Mouse (Mus musculus): ENCODE results near the gene Naxe. TPM values are rescaled to one million over a fixed set of nuclear protein-coding genes. Genes with fewer than 3 reads are reported as not detected.

Naxe gene
- 179 and 185 TPM in 2 replicates for polyA plus RNA-seq (2016; fragmentation: Nextera tagmentation; extraction: Ambion mirVana)

DNA sequence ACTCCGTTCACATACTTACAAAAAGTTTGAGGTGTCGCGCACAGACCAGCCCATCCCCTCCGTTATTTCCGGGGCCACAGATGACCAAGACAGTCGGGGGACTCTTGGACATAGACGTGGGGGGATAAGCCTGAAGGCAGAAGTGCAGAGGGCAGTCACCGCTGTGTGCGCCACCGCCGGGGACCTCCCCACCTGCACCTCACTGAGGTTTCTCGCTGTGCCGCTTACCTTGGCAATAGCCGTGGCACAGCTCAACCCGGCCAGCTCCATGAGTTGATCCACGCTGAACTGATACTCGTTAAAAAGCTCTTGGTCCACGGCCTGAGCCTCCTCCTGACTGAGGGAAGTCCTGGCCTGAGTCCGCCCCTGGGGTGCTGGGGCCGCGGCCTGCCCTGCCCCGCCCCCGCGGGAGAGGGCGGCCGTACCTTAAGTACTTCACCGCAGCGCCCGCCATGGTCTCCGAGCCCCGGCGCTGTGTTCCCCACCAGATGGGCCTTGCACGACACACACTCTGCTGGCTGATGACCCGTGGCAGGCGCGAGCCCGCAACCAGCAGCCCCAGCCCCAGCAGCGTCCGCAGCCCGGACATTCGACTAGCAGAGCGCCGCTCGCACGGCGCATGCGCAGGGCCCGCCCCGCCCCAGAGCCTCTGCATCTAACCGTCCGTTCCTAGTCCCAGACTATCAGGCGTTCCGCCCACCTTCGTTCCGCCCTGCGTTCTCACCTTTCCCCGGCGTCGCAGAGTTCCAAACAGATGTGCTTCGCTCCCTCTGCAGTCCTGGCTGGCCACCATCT, at the start of gene Naxe:
Naxe (minus strand) TSS at position 594 of the 795 bp plus-strand sequence.
- H3K4me2 ChIP-seq, result peak within 1 kb of the TSS; percentile 87
- H3K36me3 ChIP-seq, result peaks cover 40% of the 10 kb centered on the region
- peak within 1 kb of the TSS; percentile 91 for H3K9ac ChIP-seq (replicated peaks)
- ATAC-seq (ENCODE audit: insufficient number of reproducible peaks, insufficient read depth, low FRiP score, low TSS enrichment, low read depth), result peak; percentile 93
- H3K4me3 ChIP-seq (replicated peaks), result peak within 1 kb of the TSS; percentile 91
- WGBS, result 2% methylated on average over 60 of the region's 60 CpGs
- H3K9me3 ChIP-seq, result no peaks in the 10 kb centered on the region
- H3K27me3 ChIP-seq, result no peaks in the 10 kb centered on the region
- peaks cover 13% of the 10 kb centered on the region for H3K4me1 ChIP-seq (replicated peaks)
- H3K27ac ChIP-seq, result peak within 1 kb of the TSS; percentile 84

DNA sequence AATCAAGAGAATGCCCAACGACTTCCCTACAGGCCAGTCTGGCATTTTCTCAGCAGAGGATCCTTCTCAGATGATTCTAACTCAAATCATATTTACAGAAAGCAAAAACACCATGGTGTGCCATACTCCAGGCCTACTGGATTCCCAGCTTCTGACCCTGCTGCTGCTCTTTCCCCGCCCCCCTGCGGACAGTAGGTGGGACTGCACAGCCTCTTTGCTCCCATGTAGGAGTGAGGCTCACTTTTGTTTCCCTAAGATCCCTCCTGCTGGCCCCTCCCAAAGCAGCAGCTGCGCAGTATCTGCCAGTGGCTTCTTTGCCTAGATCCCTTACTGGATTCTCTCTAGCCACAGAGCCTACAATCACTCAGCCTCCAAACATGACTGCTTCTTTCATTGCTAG, 47.8 kb upstream of the Naxe start:
- no peaks in the 10 kb centered on the region for H3K4me1 ChIP-seq (replicated peaks)
- no peak overlapping the region for H3K27ac ChIP-seq
- H3K36me3 ChIP-seq, result peaks cover 96% of the 10 kb centered on the region
- no peak for ATAC-seq (ENCODE audit: insufficient number of reproducible peaks, insufficient read depth, low FRiP score, low TSS enrichment, low read depth)
- no peaks in the 10 kb centered on the region for H3K27me3 ChIP-seq
- H3K4me2 ChIP-seq, result no peak overlapping the region
- no peak overlapping the region for H3K9ac ChIP-seq (replicated peaks)
- no peak overlapping the region for H3K4me3 ChIP-seq (replicated peaks)
- 90% methylated on average over 4 of the region's 4 CpGs for WGBS
- H3K9me3 ChIP-seq, result no peaks in the 10 kb centered on the region

DNA sequence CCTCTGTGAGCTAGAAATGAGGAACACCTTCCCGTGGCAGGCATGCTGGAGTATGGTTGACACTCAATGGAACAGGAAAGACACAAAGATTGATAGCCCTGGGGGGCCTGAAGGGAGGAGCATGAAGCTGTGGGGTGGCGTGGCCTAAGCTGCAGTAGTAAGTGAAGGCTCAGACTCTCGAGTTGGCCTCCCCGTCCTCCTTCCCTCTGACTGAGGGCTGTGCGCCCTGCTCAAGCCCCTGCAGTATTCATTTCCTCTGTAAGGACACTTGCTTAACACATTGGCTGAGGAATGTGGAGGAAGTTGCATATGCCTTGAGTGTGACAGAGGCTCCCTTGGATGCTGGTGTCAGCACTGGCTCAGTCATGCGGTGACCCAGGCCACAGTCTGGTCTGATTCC, 44.3 kb upstream of the Naxe start:
- Histone ChIP-seq H3K9me3 (no peaks in the 10 kb centered on the region), H3K4me2 (no peak overlapping the region), H3K4me3 (replicated peaks) (no peak overlapping the region), H3K27ac (0 out of 2 replicates have a peak overlapping the region, but pooled peaks have one; percentile 41), H3K36me3 (peaks cover 93% of the 10 kb centered on the region), H3K4me1 (replicated peaks) (no peaks in the 10 kb centered on the region), H3K27me3 (no peaks in the 10 kb centered on the region), H3K9ac (replicated peaks) (no peak overlapping the region)
- no peak for ATAC-seq (ENCODE audit: insufficient number of reproducible peaks, insufficient read depth, low FRiP score, low TSS enrichment, low read depth)
- WGBS, result 80% methylated on average over 6 of the region's 6 CpGs

DNA sequence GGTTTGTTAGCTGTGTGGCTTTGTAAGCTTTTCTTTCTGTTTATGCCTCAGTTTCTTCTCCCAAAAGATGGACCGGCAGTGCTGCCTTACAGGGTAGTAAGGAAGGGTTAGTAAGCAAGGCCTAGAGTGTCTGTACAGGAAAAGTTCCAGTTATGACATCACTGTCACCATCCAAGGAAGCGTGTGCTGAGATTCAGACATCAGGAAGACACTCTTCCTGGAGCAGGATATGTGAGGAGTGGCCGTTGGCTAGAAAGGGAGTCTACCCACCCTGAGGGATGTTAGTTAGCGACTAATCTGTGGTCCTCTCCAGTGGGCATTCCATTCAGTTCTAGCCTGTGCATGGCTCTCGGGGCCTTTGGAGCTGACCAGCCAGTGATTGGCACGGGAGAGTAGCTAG, 43.9 kb upstream of the Naxe start:
- 86% methylated on average over 6 of the region's 6 CpGs for WGBS
- H3K4me1 ChIP-seq (replicated peaks), result no peaks in the 10 kb centered on the region
- no peaks in the 10 kb centered on the region for H3K27me3 ChIP-seq
- no peak overlapping the region for H3K4me2 ChIP-seq
- H3K4me3 ChIP-seq (replicated peaks), result no peak overlapping the region
- H3K9ac ChIP-seq (replicated peaks), result no peak overlapping the region
- H3K27ac ChIP-seq, result 0 out of 2 replicates have a peak overlapping the region, but pooled peaks have one; percentile 41
- H3K36me3 ChIP-seq, result peaks cover 92% of the 10 kb centered on the region
- no peaks in the 10 kb centered on the region for H3K9me3 ChIP-seq
- ATAC-seq (ENCODE audit: insufficient number of reproducible peaks, insufficient read depth, low FRiP score, low TSS enrichment, low read depth), result no peak

DNA sequence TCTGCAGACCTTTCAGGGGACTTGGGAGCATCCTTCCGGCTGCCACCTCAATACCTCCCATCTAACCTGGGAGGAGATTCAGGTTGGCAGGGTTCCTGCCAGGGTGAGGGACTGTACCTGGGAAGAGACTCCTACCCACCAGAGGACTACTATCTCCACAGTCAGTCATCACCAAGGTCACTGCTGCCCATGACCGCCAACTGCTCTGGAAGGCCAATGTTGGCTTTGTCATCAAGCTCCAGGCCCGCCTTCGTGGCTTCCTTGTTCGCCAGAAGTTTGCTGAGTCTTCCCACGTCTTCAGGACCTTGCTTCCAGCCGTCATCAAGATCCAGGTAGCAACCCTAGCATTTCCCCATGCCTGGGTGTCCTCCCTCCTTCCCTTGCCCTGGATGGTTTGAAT, 43.4 kb upstream of the Naxe start:
- H3K9me3 ChIP-seq, result no peaks in the 10 kb centered on the region
- no peak overlapping the region for H3K4me2 ChIP-seq
- WGBS, result 97% methylated on average over 7 of the region's 7 CpGs
- H3K27ac ChIP-seq, result no peak overlapping the region
- no peaks in the 10 kb centered on the region for H3K27me3 ChIP-seq
- no peak overlapping the region for H3K4me3 ChIP-seq (replicated peaks)
- H3K9ac ChIP-seq (replicated peaks), result no peak overlapping the region
- ATAC-seq (ENCODE audit: insufficient number of reproducible peaks, insufficient read depth, low FRiP score, low TSS enrichment, low read depth), result no peak
- no peaks in the 10 kb centered on the region for H3K4me1 ChIP-seq (replicated peaks)
- peaks cover 93% of the 10 kb centered on the region for H3K36me3 ChIP-seq

DNA sequence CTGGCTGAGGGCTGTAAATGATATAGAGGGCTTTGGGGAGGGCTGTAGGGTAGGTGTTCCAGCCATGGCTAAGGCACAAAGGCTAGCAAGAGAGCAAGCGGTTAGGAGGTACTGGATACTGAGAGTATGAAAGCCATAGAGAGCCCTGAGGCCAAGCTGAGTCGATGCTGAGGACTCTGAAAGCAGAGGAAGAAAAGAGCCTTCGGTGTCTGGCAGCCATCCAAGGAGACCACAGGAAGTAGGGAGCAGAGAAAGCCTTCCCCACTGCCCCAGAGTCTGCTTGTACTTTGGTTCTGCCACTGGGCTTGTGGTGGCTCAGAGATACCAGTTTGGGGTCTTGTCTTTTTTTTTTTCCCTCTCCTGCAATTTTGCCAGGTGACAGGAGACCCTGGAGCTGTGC, 42.0 kb upstream of the Naxe start:
- Histone ChIP-seq H3K4me1 (replicated peaks) (no peaks in the 10 kb centered on the region), H3K4me3 (replicated peaks) (no peak overlapping the region), H3K9me3 (no peaks in the 10 kb centered on the region), H3K4me2 (no peak overlapping the region), H3K36me3 (peaks cover 87% of the 10 kb centered on the region), H3K9ac (replicated peaks) (no peak overlapping the region), H3K27me3 (no peaks in the 10 kb centered on the region), H3K27ac (no peak overlapping the region)
- no peak for ATAC-seq (ENCODE audit: insufficient number of reproducible peaks, insufficient read depth, low FRiP score, low TSS enrichment, low read depth)
- 91% methylated on average over 3 of the region's 3 CpGs for WGBS

DNA sequence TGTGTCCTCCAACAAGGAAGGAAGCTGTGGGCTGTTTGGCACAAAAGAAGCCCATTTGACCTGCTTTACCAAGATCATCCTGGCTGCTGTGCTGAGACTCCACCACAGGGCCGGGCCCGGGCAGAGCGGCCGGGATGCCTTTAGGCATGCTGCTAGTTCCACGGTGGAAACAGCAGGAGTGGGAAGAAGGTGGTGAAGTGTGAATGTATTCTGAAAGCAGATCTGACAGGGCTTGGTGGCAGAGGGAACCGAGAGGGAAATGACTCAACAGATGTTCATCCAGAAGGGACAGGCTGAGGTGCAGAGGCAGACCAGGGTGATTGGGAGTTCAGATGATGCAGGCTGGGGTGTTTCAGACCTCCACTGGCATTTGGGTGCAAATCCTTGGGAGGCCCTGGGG, 39.4 kb upstream of the Naxe start:
- Histone ChIP-seq H3K4me1 (replicated peaks) (no peaks in the 10 kb centered on the region), H3K9me3 (no peaks in the 10 kb centered on the region), H3K36me3 (peaks cover 87% of the 10 kb centered on the region), H3K9ac (replicated peaks) (no peak overlapping the region), H3K27ac (no peak overlapping the region), H3K27me3 (no peaks in the 10 kb centered on the region), H3K4me3 (replicated peaks) (no peak overlapping the region), H3K4me2 (no peak overlapping the region)
- 83% methylated on average over 6 of the region's 6 CpGs for WGBS
- no peak for ATAC-seq (ENCODE audit: insufficient number of reproducible peaks, insufficient read depth, low FRiP score, low TSS enrichment, low read depth)

DNA sequence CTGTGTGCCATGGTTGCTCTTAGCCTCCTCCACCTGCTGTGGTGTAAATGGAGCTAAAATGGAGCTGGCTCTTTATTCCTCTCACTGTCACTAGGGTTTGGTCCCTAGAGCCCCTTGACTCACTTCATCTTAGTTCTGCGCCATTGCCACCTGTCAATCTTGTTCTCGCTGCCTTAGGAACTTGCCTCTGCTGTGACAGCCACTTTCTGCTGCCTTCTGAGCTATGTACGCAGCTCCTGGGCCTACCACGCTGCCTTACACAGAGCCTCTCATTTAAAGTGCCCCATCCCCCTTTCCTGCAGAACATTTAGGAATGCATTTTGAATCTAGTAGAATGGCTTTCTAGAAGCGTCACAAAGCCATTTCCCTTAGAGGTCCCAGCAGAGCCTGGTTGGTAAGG, 35.8 kb upstream of the Naxe start:
- Histone ChIP-seq H3K9me3 (no peaks in the 10 kb centered on the region), H3K27ac (no peak overlapping the region), H3K4me3 (replicated peaks) (no peak overlapping the region), H3K27me3 (no peaks in the 10 kb centered on the region), H3K4me2 (no peak overlapping the region), H3K36me3 (peaks cover 92% of the 10 kb centered on the region), H3K9ac (replicated peaks) (no peak overlapping the region), H3K4me1 (replicated peaks) (no peaks in the 10 kb centered on the region)
- WGBS, result 94% methylated on average over 5 of the region's 5 CpGs
- no peak for ATAC-seq (ENCODE audit: insufficient number of reproducible peaks, insufficient read depth, low FRiP score, low TSS enrichment, low read depth)

DNA sequence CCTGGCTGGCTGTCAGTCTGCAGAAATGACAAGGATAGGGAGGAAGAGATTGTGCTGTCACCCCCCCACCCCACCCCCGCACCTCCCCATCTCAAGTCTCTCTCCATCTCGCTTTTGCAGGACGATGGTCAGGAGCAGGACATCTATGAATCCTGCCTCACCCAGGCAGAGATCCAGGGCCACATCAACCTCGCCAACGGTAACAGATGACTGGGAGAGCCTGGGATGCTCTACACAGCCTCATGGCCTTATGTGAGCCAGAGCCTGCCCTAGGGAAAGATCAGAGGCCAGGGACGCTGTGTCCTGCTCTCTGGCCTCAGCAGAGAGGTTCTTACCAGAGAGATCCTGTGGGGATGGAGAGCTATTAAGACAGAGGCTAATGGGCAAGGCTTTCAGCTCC, 32.3 kb upstream of the Naxe start:
- Histone ChIP-seq H3K4me2 (no peak overlapping the region), H3K36me3 (peaks cover 89% of the 10 kb centered on the region), H3K27ac (no peak overlapping the region), H3K4me3 (replicated peaks) (no peak overlapping the region), H3K9ac (replicated peaks) (no peak overlapping the region), H3K27me3 (no peaks in the 10 kb centered on the region), H3K4me1 (replicated peaks) (no peaks in the 10 kb centered on the region), H3K9me3 (no peaks in the 10 kb centered on the region)
- no peak for ATAC-seq (ENCODE audit: insufficient number of reproducible peaks, insufficient read depth, low FRiP score, low TSS enrichment, low read depth)
- 91% methylated on average over 6 of the region's 6 CpGs for WGBS

DNA sequence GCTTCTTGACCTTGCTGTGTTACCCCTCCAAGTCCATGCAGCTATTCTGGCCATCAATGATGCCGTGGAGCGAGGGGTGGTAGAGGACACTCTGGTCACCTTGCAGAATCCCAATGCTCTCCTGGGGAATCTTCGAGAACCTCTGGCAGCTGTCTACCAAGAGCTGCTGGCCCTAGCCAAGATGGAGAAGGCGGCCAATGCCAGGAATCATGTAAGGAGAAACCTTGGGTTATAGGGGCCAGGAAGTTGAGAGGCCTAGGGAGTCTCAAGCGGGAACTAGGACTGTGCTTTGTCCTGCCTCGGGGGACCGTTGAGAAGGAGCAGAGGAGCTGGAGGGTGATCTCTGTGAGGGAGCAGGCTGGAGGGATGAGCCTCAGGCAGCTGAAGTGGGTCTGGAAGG, 31.8 kb upstream of the Naxe start:
- no peaks in the 10 kb centered on the region for H3K9me3 ChIP-seq
- peaks cover 85% of the 10 kb centered on the region for H3K36me3 ChIP-seq
- no peak overlapping the region for H3K27ac ChIP-seq
- H3K27me3 ChIP-seq, result no peaks in the 10 kb centered on the region
- H3K4me1 ChIP-seq (replicated peaks), result no peaks in the 10 kb centered on the region
- no peak for ATAC-seq (ENCODE audit: insufficient number of reproducible peaks, insufficient read depth, low FRiP score, low TSS enrichment, low read depth)
- WGBS, result 93% methylated on average over 7 of the region's 7 CpGs
- H3K9ac ChIP-seq (replicated peaks), result no peak overlapping the region
- no peak overlapping the region for H3K4me2 ChIP-seq
- no peak overlapping the region for H3K4me3 ChIP-seq (replicated peaks)

DNA sequence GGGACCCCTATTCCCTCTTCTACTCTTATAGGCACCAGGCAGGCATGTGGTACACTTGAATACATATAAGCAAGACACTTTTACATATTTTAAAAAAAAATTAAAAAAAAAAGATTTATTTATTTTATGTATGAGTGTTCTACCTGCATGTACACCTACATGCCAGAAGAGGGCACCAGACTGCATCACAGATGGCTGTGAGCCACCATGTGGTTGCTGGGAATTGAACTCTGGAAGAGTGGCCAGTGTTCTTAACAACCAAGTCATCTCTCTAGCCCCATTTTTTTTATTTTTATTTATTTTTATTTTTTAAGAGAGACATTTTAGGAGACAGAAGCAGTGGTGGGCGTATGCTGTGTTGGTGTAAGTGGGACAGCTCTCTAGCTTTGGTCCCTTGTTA, 29.4 kb upstream of the Naxe start:
- Histone ChIP-seq H3K9ac (replicated peaks) (no peak overlapping the region), H3K4me3 (replicated peaks) (no peak overlapping the region), H3K4me2 (no peak overlapping the region), H3K36me3 (peaks cover 69% of the 10 kb centered on the region), H3K4me1 (replicated peaks) (peaks cover 6% of the 10 kb centered on the region), H3K27me3 (no peaks in the 10 kb centered on the region), H3K9me3 (no peaks in the 10 kb centered on the region), H3K27ac (no peak overlapping the region)
- no peak for ATAC-seq (ENCODE audit: insufficient number of reproducible peaks, insufficient read depth, low FRiP score, low TSS enrichment, low read depth)
- 87% methylated on average over 1 of the region's 1 CpGs for WGBS

DNA sequence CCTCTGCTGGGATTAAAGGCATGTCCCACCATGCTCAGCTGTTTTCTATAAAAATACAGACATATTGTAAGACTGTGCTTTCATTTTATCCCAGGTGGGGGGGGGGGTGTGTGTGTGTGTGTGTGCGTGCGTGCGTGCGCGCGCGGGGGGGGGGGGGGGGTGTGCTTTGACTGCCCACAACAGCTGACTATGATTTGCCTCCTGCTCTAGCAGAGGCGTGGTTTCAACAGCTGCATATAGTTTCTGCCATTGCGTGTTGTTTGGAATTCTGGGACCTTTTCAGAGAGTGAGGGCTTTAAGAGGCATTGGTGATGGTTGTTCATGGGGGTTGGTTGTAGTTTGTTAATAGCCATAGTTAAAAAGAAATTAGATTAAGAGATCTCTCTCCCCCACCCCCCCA, 27.2 kb upstream of the Naxe start:
- Histone ChIP-seq H3K27me3 (no peaks in the 10 kb centered on the region), H3K4me1 (replicated peaks) (peaks cover 13% of the 10 kb centered on the region), H3K4me3 (replicated peaks) (no peak overlapping the region), H3K27ac (no peak overlapping the region), H3K9ac (replicated peaks) (no peak overlapping the region), H3K4me2 (no peak overlapping the region), H3K9me3 (no peaks in the 10 kb centered on the region), H3K36me3 (peaks cover 47% of the 10 kb centered on the region)
- WGBS, result 66% methylated on average over 2 of the region's 9 CpGs
- ATAC-seq (ENCODE audit: insufficient number of reproducible peaks, insufficient read depth, low FRiP score, low TSS enrichment, low read depth), result no peak
